Mouse (Mus musculus): ENCODE data around the gene Cpn2. TPM values are rescaled to one million over a fixed set of nuclear protein-coding genes. Genes with fewer than 3 reads are reported as not detected.

Cpn2 gene
- polyA plus RNA-seq, 1 experiment from 2014 or later, result not detected

DNA sequence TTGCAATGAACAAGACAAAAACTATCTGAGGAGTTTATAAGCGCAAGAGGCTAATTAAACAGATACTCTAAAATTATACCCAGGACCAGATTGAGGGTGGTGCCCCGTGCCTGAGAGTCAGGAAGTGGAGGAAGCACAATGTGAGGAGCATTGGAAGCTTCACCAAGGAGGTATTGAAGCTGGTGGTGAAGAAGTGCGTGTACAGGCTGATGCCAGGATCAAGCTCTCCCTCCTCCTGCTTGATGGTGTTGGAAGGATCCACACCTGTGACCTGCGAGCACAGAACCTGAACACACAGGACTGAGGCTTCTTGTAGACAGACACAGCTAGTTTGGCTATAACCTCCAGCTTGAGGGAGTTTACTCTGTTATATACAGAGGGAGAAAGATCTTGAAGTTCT lies 38.8 kb upstream of the Cpn2 start:
- 83% methylated on average over 4 of the region's 4 CpGs for WGBS (ENCODE audit: insufficient replicate concordance)
- Histone ChIP-seq H3K4me1 (ENCODE audit: control insufficient read depth, insufficient read depth, low read length) (peaks cover 14% of the 10 kb centered on the region), H3K36me3 (ENCODE audit: control insufficient read depth, insufficient read depth, low read length) (no peaks in the 10 kb centered on the region), H3K4me3 (ENCODE audit: low read depth, low read length) (no peak overlapping the region), H3K9ac (ENCODE audit: low read depth, low read length) (no peak overlapping the region), H3K27ac (ENCODE audit: low read depth, low read length) (no peak overlapping the region), H3K27me3 (ENCODE audit: control insufficient read depth, insufficient read depth, low read length) (peaks cover 59% of the 10 kb centered on the region), H3K9me3 (replicated peaks; ENCODE audit: control insufficient read depth, low read length) (no peaks in the 10 kb centered on the region), H3K4me2 (no peak overlapping the region)
- ATAC-seq (replicated peaks; ENCODE audit: insufficient number of reproducible peaks, low FRiP score, low TSS enrichment), result no peak

DNA sequence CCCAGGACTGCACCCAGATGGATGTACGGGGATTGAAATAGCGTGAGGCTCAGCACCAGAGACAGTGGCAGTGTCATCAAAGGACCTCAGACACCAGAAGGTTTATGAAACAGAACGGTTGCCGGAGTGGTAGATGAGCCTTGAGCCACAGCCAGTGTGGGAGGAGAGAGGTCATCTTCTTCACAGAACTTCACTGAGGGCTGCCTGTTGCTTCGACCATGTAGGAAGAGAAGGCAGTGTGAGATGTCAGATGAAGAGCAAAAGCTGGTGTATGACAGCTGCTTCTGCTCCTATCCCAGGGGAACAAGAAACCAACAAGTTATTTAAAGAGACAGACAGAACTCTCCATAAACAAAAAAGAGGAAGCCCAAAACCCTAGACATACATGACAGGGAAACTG lies 36.9 kb upstream of the Cpn2 start:
- H3K9me3 ChIP-seq (replicated peaks; ENCODE audit: control insufficient read depth, low read length), result no peaks in the 10 kb centered on the region
- no peaks in the 10 kb centered on the region for H3K36me3 ChIP-seq (ENCODE audit: control insufficient read depth, insufficient read depth, low read length)
- 54% methylated on average over 5 of the region's 5 CpGs for WGBS (ENCODE audit: insufficient replicate concordance)
- no peak for ATAC-seq (replicated peaks; ENCODE audit: insufficient number of reproducible peaks, low FRiP score, low TSS enrichment)
- H3K4me2 ChIP-seq, result no peak overlapping the region
- peaks cover 10% of the 10 kb centered on the region for H3K4me1 ChIP-seq (ENCODE audit: control insufficient read depth, insufficient read depth, low read length)
- H3K27ac ChIP-seq (ENCODE audit: low read depth, low read length), result no peak overlapping the region
- no peak overlapping the region for H3K4me3 ChIP-seq (ENCODE audit: low read depth, low read length)
- H3K9ac ChIP-seq (ENCODE audit: low read depth, low read length), result no peak overlapping the region
- H3K27me3 ChIP-seq (ENCODE audit: control insufficient read depth, insufficient read depth, low read length), result peaks cover 48% of the 10 kb centered on the region

DNA sequence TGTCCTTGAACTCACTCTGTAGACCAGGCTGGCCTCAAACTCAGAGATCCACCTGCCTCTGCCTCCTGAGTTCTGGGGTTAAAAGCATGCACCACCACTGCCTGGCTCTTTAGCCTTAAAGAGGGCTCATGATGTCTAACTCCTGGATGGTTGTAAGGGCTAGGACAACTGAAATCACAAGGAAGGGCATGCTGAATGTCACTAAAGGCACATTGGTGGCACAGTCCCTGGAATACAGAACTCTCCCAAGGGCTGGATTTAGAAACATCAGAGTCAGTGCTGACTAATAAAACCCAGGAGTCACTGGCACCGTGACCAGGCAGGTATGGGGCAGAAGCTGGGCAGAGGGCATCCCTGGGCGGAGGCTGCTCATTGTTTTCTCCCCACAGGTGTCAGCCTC lies 36.1 kb upstream of the Cpn2 start:
- 80% methylated on average over 2 of the region's 2 CpGs for WGBS (ENCODE audit: insufficient replicate concordance)
- no peak overlapping the region for H3K9ac ChIP-seq (ENCODE audit: low read depth, low read length)
- peaks cover 39% of the 10 kb centered on the region for H3K27me3 ChIP-seq (ENCODE audit: control insufficient read depth, insufficient read depth, low read length)
- H3K36me3 ChIP-seq (ENCODE audit: control insufficient read depth, insufficient read depth, low read length), result no peaks in the 10 kb centered on the region
- ATAC-seq (replicated peaks; ENCODE audit: insufficient number of reproducible peaks, low FRiP score, low TSS enrichment), result no peak
- H3K9me3 ChIP-seq (replicated peaks; ENCODE audit: control insufficient read depth, low read length), result no peaks in the 10 kb centered on the region
- no peak overlapping the region for H3K4me3 ChIP-seq (ENCODE audit: low read depth, low read length)
- H3K4me1 ChIP-seq (ENCODE audit: control insufficient read depth, insufficient read depth, low read length), result peaks cover 3% of the 10 kb centered on the region
- H3K4me2 ChIP-seq, result no peak overlapping the region
- H3K27ac ChIP-seq (ENCODE audit: low read depth, low read length), result no peak overlapping the region

DNA sequence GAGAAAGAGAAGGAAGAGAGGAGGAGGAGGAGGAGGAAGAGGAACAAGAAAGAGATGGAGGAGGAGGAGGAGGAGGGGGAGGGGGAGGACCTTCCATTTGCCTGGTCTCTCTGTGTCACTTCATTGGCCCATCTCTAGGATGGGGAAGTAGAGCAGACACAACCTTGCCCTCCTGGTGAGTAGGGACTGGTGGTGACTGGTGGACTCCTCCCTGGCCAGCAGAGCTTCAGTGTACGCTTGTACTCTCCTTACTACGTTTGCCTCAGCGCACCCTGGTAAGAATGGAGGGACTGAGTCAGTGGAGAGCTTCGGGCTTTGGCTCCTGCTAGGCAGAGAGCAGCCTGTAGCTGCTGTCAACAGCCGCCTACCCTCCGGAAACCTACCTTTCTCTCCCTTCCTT lies 35.4 kb upstream of the Cpn2 start:
- WGBS (ENCODE audit: insufficient replicate concordance), result 84% methylated on average over 6 of the region's 6 CpGs
- ATAC-seq (replicated peaks; ENCODE audit: insufficient number of reproducible peaks, low FRiP score, low TSS enrichment), result no peak
- H3K36me3 ChIP-seq (ENCODE audit: control insufficient read depth, insufficient read depth, low read length), result no peaks in the 10 kb centered on the region
- no peak overlapping the region for H3K9ac ChIP-seq (ENCODE audit: low read depth, low read length)
- H3K4me3 ChIP-seq (ENCODE audit: low read depth, low read length), result no peak overlapping the region
- no peaks in the 10 kb centered on the region for H3K9me3 ChIP-seq (replicated peaks; ENCODE audit: control insufficient read depth, low read length)
- peaks cover 32% of the 10 kb centered on the region for H3K27me3 ChIP-seq (ENCODE audit: control insufficient read depth, insufficient read depth, low read length)
- no peak overlapping the region for H3K27ac ChIP-seq (ENCODE audit: low read depth, low read length)
- H3K4me1 ChIP-seq (ENCODE audit: control insufficient read depth, insufficient read depth, low read length), result no peaks in the 10 kb centered on the region
- no peak overlapping the region for H3K4me2 ChIP-seq

DNA sequence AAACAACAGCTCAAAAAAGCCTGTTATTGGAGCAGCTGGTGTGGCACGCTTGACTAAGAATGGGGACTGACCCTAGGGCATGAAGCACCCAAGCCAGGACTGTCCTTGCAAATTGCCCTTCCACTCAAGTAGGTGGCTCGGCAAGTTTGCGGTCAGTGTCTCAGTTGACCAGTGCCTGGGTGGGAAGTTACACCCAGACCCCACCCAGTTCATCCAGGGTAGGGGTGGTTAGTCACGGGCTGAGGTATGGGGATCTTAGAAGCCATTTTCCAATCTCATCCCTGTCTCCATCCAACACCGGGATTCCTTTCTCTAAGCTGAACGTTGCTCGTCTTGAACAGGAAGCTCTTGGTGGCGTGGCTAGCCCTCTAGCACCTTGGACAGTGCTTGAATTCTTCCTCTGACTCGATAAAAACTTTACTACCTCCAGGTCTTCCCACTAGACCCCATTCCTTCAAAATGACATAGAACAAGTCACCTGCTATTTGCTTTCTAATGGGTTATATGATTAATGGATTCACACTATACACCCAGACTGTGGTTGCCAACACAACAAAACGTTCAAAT lies 32.5 kb upstream of the Cpn2 start:
- Histone ChIP-seq H3K4me1 (ENCODE audit: control insufficient read depth, insufficient read depth, low read length) (no peaks in the 10 kb centered on the region), H3K4me3 (ENCODE audit: low read depth, low read length) (no peak overlapping the region), H3K9ac (ENCODE audit: low read depth, low read length) (no peak overlapping the region), H3K27me3 (ENCODE audit: control insufficient read depth, insufficient read depth, low read length) (peaks cover 21% of the 10 kb centered on the region), H3K9me3 (replicated peaks; ENCODE audit: control insufficient read depth, low read length) (no peaks in the 10 kb centered on the region), H3K27ac (ENCODE audit: low read depth, low read length) (no peak overlapping the region), H3K36me3 (ENCODE audit: control insufficient read depth, insufficient read depth, low read length) (no peaks in the 10 kb centered on the region), H3K4me2 (no peak overlapping the region)
- 57% methylated on average over 10 of the region's 10 CpGs for WGBS (ENCODE audit: insufficient replicate concordance)
- ATAC-seq (replicated peaks; ENCODE audit: insufficient number of reproducible peaks, low FRiP score, low TSS enrichment), result no peak

DNA sequence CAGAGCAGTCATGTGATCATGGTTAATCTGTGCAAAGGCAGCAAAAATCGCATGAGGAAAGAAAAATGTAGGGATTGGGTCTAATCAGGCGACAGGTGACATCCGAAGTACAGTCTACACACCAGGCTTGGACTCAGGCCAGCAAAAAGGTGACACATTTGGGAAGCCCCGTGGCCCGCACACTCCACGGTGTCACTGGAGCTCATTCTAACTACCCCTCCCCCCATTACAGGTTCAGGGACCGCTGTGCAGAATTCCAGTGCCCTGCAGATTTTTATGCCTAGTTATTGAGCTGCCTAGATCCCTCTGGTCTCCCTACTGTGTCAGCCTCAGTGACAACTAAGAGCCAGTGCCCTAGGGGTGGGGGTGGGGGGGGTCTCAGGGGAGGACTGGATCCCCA lies 30.2 kb upstream of the Cpn2 start:
- H3K4me3 ChIP-seq (ENCODE audit: low read depth, low read length), result no peak overlapping the region
- H3K27ac ChIP-seq (ENCODE audit: low read depth, low read length), result no peak overlapping the region
- H3K9ac ChIP-seq (ENCODE audit: low read depth, low read length), result no peak overlapping the region
- 81% methylated on average over 7 of the region's 7 CpGs for WGBS (ENCODE audit: insufficient replicate concordance)
- peaks cover 11% of the 10 kb centered on the region for H3K27me3 ChIP-seq (ENCODE audit: control insufficient read depth, insufficient read depth, low read length)
- H3K9me3 ChIP-seq (replicated peaks; ENCODE audit: control insufficient read depth, low read length), result no peaks in the 10 kb centered on the region
- no peak for ATAC-seq (replicated peaks; ENCODE audit: insufficient number of reproducible peaks, low FRiP score, low TSS enrichment)
- no peaks in the 10 kb centered on the region for H3K4me1 ChIP-seq (ENCODE audit: control insufficient read depth, insufficient read depth, low read length)
- H3K36me3 ChIP-seq (ENCODE audit: control insufficient read depth, insufficient read depth, low read length), result no peaks in the 10 kb centered on the region
- no peak overlapping the region for H3K4me2 ChIP-seq

DNA sequence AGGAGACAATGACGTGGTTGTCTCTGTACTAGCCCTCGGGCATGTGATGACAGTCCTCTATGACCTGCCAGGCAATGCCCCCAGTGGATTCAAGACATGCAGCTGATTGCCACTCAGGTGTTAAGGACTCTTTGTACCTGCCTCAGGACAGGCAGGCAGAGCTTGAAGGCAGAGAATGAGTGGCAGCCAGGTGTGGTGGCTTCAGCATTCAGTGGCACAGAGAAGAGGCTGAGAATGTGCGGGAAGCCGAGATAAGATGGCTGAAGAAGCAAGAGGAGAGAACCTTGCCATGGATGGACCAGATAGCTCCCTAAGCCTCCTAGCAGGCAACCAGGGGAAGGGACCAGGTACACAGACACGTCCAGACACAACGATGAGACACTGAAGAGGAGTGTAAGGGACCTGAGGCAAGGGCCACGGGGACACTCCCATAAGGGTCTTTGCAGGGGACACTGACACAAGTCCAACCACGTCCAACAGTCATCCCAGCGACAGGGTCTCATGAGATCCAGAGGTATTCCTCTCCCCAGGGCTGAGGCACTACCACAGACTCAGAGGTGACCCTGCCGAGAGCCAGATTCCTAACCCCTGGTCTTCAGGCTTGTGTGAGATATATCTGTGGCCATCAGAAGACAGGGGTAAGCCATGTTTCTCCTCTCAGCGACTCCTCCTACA lies 29.4 kb upstream of the Cpn2 start:
- Histone ChIP-seq H3K4me3 (ENCODE audit: low read depth, low read length) (no peak overlapping the region), H3K4me2 (no peak overlapping the region), H3K4me1 (ENCODE audit: control insufficient read depth, insufficient read depth, low read length) (no peaks in the 10 kb centered on the region), H3K27me3 (ENCODE audit: control insufficient read depth, insufficient read depth, low read length) (peaks cover 11% of the 10 kb centered on the region; the same call in 1 of the 2 replicates), H3K27ac (ENCODE audit: low read depth, low read length) (no peak overlapping the region), H3K9me3 (replicated peaks; ENCODE audit: control insufficient read depth, low read length) (no peaks in the 10 kb centered on the region), H3K9ac (ENCODE audit: low read depth, low read length) (no peak overlapping the region), H3K36me3 (ENCODE audit: control insufficient read depth, insufficient read depth, low read length) (no peaks in the 10 kb centered on the region)
- ATAC-seq (replicated peaks; ENCODE audit: insufficient number of reproducible peaks, low FRiP score, low TSS enrichment), result no peak
- 78% methylated on average over 11 of the region's 11 CpGs for WGBS (ENCODE audit: insufficient replicate concordance)

DNA sequence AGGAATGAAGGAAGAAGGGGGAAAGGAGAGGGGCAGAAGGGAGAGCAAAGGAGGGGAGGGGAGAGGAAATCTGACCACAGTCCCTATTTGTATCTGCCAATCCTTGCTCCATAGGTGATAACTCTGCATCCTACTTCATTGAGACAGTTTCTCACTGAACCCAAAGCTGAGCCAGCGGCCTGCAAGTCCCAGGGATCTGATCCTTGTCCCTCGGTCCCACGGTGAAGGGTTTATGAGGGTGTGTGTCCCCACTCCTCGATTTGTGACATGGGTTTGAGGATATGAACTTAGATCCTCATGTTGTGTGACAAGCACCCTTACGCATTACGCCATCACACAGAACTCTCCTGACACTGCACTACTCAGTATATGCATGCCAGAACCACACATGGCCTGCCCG lies 27.8 kb upstream of the Cpn2 start:
- no peak for ATAC-seq (replicated peaks; ENCODE audit: insufficient number of reproducible peaks, low FRiP score, low TSS enrichment)
- H3K27ac ChIP-seq (ENCODE audit: low read depth, low read length), result no peak overlapping the region
- no peak overlapping the region for H3K4me3 ChIP-seq (ENCODE audit: low read depth, low read length)
- no peak overlapping the region for H3K9ac ChIP-seq (ENCODE audit: low read depth, low read length)
- H3K36me3 ChIP-seq (ENCODE audit: control insufficient read depth, insufficient read depth, low read length), result no peaks in the 10 kb centered on the region
- no peaks in the 10 kb centered on the region for H3K9me3 ChIP-seq (replicated peaks; ENCODE audit: control insufficient read depth, low read length)
- no peak overlapping the region for H3K4me2 ChIP-seq
- H3K27me3 ChIP-seq (ENCODE audit: control insufficient read depth, insufficient read depth, low read length), result peaks cover 8% of the 10 kb centered on the region; the same call in 1 of the 2 replicates
- 82% methylated on average over 7 of the region's 7 CpGs for WGBS (ENCODE audit: insufficient replicate concordance)
- no peaks in the 10 kb centered on the region for H3K4me1 ChIP-seq (ENCODE audit: control insufficient read depth, insufficient read depth, low read length)

DNA sequence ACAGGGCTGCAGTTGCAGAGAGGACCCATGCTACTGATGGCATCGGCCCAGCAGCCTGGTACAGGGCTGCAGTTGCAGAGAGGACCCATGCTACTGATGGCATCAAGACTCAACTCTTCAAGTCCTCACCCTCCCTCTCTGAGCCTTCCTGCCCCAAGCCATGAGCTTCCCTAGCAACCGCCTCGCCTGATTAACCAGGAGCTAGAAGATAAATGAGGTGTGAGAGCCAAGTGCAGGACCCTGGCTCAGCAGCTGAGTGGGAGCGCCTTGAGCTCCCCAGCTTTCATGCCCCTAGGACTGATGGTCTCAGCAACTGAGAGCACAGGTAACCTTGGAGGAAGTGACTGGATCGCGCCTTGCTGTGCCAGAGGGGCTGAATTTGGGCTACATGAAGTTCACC lies 23.1 kb upstream of the Cpn2 start:
- no peak overlapping the region for H3K9ac ChIP-seq (ENCODE audit: low read depth, low read length)
- WGBS (ENCODE audit: insufficient replicate concordance), result 57% methylated on average over 6 of the region's 6 CpGs
- H3K4me1 ChIP-seq (ENCODE audit: control insufficient read depth, insufficient read depth, low read length), result no peaks in the 10 kb centered on the region
- no peak overlapping the region for H3K4me3 ChIP-seq (ENCODE audit: low read depth, low read length)
- no peak for ATAC-seq (replicated peaks; ENCODE audit: insufficient number of reproducible peaks, low FRiP score, low TSS enrichment)
- no peaks in the 10 kb centered on the region for H3K9me3 ChIP-seq (replicated peaks; ENCODE audit: control insufficient read depth, low read length)
- peaks cover 5% of the 10 kb centered on the region for H3K27me3 ChIP-seq (ENCODE audit: control insufficient read depth, insufficient read depth, low read length)
- H3K27ac ChIP-seq (ENCODE audit: low read depth, low read length), result no peak overlapping the region
- no peak overlapping the region for H3K4me2 ChIP-seq
- H3K36me3 ChIP-seq (ENCODE audit: control insufficient read depth, insufficient read depth, low read length), result no peaks in the 10 kb centered on the region

Data from heart, embryonic 11.5 days (tissue).